Mouse (Mus musculus) testis, adult 2 months (tissue): Measurements from ENCODE around the gene Calcrl.

Experiments
- CTCF ChIP-seq: fragments of 200-500 bp; IDR thresholded peaks from 2 replicates; pipeline ENCODE4 v1.5.1; 2012; ENCODE audit warnings: low read depth, mild to moderate bottlenecking, inconsistent platforms, low read length, moderate library complexity; ENCODE audit not compliant: control insufficient read depth, insufficient read depth, insufficient replicate concordance
- POLR2A ChIP-seq: fragments of 200-500 bp; IDR thresholded peaks from 2 replicates; pipeline ENCODE4 v1.6.1; 2012; ENCODE audit warnings: low read depth, mild to moderate bottlenecking, inconsistent platforms, low read length, moderate library complexity; ENCODE audit not compliant: control insufficient read depth

- no peak for TF ChIP-seq CTCF
- TF ChIP-seq POLR2A, result no peak
These were observed 22.5 kb downstream of the Calcrl start for GRCm38 (mm10) chr2:84402713-84403112.
